Mouse (Mus musculus) G1E (cell line): Measurements from ENCODE around the gene Tesmin. TPM values are rescaled to one million over a fixed set of nuclear protein-coding genes. Genes with fewer than 3 reads are reported as not detected.

Experiments used
- ATAC-seq: 2 replicates; pipeline ENCODE4 v1.8.0; 2016; ENCODE audit warnings: mild to moderate bottlenecking; ENCODE audit not compliant: insufficient number of reproducible peaks, poor library complexity, low FRiP score, severe bottlenecking; ENCODE audit errors: extremely low read depth
- DNase-seq: peaks from one replicate; pipeline ENCODE4 v3.0.0; 2012; ENCODE audit warnings: low spot score
- H3K27me3 ChIP-seq: 2 replicates; pipeline ENCODE4 v1.6.1; 2012; ENCODE audit warnings: mild to moderate bottlenecking, low read length, inconsistent platforms; ENCODE audit not compliant: insufficient read depth
- H3K36me3 ChIP-seq: replicated peaks from 2 replicates; pipeline ENCODE3; 2012; ENCODE audit warnings: mild to moderate bottlenecking, inconsistent platforms
- H3K4me1 ChIP-seq: 2 replicates; pipeline ENCODE4 v1.6.1; 2012; ENCODE audit warnings: low read depth, low read length, inconsistent platforms, mixed read lengths; ENCODE audit not compliant: insufficient read depth
- H3K4me3 ChIP-seq: 2 replicates; pipeline ENCODE4 v1.5.1; 2012; ENCODE audit warnings: low read depth, mild to moderate bottlenecking, inconsistent platforms, low read length, moderate library complexity, mixed read lengths
- H3K9me3 ChIP-seq: replicated peaks from 2 replicates; pipeline ENCODE4 v1.6.1; 2012; ENCODE audit warnings: inconsistent platforms
- CTCF ChIP-seq: IDR thresholded peaks from 2 replicates; pipeline ENCODE4 v1.5.1; 2012; ENCODE audit warnings: low read depth, low read length, inconsistent platforms, mixed read lengths
- GATA1 ChIP-seq: IDR thresholded peaks from 2 replicates; pipeline ENCODE4 v1.6.1; 2012; ENCODE audit warnings: borderline replicate concordance, low read length, inconsistent platforms, mixed read lengths
- GATA2 ChIP-seq: IDR thresholded peaks from 2 replicates; pipeline ENCODE4 v1.6.1; 2012; ENCODE audit warnings: low read depth, low read length, inconsistent platforms, borderline replicate concordance
- POLR2AphosphoS5 ChIP-seq: IDR thresholded peaks from 2 replicates; pipeline ENCODE4 v1.6.1; 2012; ENCODE audit warnings: low read depth, low read length, inconsistent platforms; ENCODE audit not compliant: insufficient replicate concordance
- TAL1 ChIP-seq: conservative IDR thresholded peaks from 2 replicates; pipeline ENCODE4 v1.6.1; 2012; ENCODE audit warnings: low read depth, low read length, inconsistent platforms, mixed read lengths
- polyA plus RNA-seq: library from polyadenylated mRNA; stranded (reverse); fragments of >175 nt; gene quantifications from 2 replicates; pipeline ENCODE4 v1.2.3, GENCODE M21; 2012
- total RNA-seq, 2 experiments: library from RNA; stranded (forward) in 1 of 2; stranded (reverse) in 1 of 2; fragments of 200-1000 nt in 1 of 2; fragments of >200 nt in 1 of 2; fragmentation: Nextera tagmentation in 1 of 2; gene quantifications; 2 replicates each; pipeline ENCODE4 v1.2.3; 2014 to 2017

Gene Tesmin
- total and polyA plus RNA-seq, 3 experiments: 0.17 to 0.33 TPM; not detected in 1

DNA sequence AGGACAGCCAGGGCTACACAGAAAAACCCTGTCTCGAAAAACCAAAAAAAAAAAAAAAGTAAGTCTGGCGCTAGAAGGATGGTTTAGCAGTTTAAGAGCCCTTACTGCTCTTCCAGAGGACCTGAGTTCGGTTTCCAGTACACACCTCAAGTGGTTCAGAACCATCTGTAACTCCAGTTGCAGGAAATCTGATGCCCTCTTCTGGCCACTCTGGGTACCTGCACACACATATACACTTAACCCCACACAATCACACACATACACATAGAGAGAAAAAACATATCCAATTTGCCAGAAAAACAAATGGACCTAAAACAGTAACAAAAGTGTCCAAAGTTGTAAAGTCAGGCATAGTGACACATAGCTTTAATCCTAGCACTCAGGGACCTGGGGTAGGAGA lies 23.6 kb upstream of the Tesmin start:
- no peak for DNase-seq
- Histone ChIP-seq H3K4me3 (no peak overlapping the region), H3K4me1 (peaks cover 11% of the 10 kb centered on the region), H3K27me3 (no peaks in the 10 kb centered on the region), H3K36me3 (peaks cover 95% of the 10 kb centered on the region), H3K9me3 (no peaks in the 10 kb centered on the region)
- no peak for ATAC-seq
- TF ChIP-seq POLR2AphosphoS5 (no peak), TAL1 (no peak), GATA1 (no peak), CTCF (no peak), GATA2 (no peak)

DNA sequence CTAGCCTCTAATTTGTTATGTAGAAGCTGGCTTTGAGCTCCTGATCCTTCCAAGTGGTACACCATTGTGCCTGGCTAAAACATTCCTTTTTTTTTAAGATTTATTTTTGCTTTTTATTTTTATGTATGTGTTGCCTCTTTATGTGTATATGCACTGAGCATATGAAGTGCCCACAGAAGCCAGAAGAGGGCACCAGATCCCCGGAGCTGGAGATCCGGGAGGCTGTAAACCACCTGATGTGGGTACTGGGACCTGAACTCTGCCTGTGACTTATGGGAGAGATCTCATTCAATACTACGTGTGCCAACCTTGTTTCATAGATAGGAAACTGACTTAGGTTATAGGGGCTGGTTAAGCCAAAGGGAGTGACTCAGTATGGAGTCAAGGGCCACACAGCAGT lies 20.4 kb upstream of the Tesmin start:
- DNase-seq: no peak
- H3K36me3 ChIP-seq: peaks cover 93% of the 10 kb centered on the region
- no peak for ATAC-seq
- no peaks in the 10 kb centered on the region for H3K4me1 ChIP-seq
- no peaks in the 10 kb centered on the region for H3K27me3 ChIP-seq
- no peaks in the 10 kb centered on the region for H3K9me3 ChIP-seq
- H3K4me3 ChIP-seq: no peak overlapping the region
- TF ChIP-seq CTCF: no peak
- no peak for TF ChIP-seq GATA2
- no peak for TF ChIP-seq GATA1
- no peak for TF ChIP-seq TAL1
- TF ChIP-seq POLR2AphosphoS5: no peak

DNA sequence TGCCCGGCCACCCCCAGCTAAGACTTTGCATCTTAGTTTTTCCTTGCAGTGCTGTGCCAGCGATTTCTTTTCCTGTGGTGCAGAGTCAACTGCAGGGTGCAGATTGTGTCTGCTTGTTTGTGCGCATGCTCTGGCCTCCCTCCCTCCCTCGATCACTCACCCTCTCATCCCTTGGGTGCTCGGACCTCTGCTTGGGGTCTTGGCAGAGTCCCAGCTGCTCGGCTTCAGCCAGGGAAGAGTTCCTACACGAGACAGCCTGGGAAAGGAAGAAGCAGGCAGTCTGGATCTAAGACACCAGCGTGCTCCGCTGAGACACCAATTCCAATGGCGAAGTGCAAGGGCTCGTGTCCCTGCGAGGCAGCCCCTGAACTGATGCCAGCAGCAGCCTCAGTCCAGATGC lies 15.3 kb upstream of the Tesmin start:
- no peak for ATAC-seq
- DNase-seq: no peak
- H3K4me1 ChIP-seq: peaks cover 9% of the 10 kb centered on the region
- H3K9me3 ChIP-seq: no peaks in the 10 kb centered on the region
- no peak for TF ChIP-seq GATA2
- no peak for TF ChIP-seq CTCF
- no peak for TF ChIP-seq GATA1
- TF ChIP-seq TAL1: no peak
- TF ChIP-seq POLR2AphosphoS5: no peak
- H3K4me3 ChIP-seq: no peak overlapping the region
- peaks cover 94% of the 10 kb centered on the region for H3K36me3 ChIP-seq
- no peaks in the 10 kb centered on the region for H3K27me3 ChIP-seq

DNA sequence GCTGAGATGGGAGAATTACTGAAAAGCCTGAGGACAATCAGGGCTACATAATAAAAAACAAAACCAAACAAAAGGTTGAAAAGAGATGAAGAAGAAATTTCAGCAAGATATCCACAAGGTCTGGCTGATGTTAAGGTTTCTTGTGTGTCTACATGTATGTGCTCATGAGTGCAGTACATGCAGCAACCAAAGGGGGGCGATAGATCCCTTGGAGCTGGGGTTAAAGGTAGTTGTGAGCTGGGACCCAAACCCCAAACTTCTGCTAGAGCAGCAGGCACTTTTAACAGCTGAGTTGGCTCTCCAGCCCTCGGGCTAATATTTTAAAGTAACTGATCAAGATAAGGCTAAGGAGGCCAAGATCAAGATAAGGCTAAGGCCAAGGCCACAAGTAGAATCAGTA lies 14.6 kb upstream of the Tesmin start:
- no peak for DNase-seq
- H3K27me3 ChIP-seq: no peaks in the 10 kb centered on the region
- no peak overlapping the region for H3K4me3 ChIP-seq
- peaks cover 94% of the 10 kb centered on the region for H3K36me3 ChIP-seq
- no peak for ATAC-seq
- peaks cover 9% of the 10 kb centered on the region for H3K4me1 ChIP-seq
- no peak for TF ChIP-seq GATA1
- TF ChIP-seq CTCF: no peak
- TF ChIP-seq GATA2: no peak
- no peak for TF ChIP-seq POLR2AphosphoS5
- TF ChIP-seq TAL1: no peak
- no peaks in the 10 kb centered on the region for H3K9me3 ChIP-seq

DNA sequence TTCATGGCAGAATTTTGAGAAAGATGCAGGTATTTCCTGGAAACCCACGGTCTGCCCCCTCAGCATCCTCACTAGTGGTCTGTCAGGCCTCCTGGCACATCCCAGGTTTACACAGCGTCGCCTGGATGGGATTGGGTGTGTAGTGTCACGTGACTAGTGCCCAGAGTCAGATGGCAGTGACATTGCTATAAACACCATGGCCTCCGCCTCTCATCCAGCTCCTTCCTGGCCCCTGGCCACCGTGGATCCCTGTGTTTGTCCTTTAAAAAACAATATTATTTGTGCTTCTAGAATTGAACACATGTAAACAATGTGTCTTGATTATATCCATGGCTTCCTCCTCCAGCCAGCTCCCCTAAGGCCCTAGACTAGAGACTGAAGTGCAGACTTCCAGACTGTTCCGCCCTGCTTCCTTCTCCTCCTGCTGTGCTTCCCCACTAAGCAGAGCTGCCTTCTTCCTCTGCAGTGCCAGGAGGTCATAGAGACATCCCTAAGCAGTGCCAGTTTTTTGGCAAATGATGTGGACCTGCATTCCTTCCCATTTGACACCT lies 12.6 kb upstream of the Tesmin start:
- peaks cover 94% of the 10 kb centered on the region for H3K36me3 ChIP-seq
- ATAC-seq: no peak

DNA sequence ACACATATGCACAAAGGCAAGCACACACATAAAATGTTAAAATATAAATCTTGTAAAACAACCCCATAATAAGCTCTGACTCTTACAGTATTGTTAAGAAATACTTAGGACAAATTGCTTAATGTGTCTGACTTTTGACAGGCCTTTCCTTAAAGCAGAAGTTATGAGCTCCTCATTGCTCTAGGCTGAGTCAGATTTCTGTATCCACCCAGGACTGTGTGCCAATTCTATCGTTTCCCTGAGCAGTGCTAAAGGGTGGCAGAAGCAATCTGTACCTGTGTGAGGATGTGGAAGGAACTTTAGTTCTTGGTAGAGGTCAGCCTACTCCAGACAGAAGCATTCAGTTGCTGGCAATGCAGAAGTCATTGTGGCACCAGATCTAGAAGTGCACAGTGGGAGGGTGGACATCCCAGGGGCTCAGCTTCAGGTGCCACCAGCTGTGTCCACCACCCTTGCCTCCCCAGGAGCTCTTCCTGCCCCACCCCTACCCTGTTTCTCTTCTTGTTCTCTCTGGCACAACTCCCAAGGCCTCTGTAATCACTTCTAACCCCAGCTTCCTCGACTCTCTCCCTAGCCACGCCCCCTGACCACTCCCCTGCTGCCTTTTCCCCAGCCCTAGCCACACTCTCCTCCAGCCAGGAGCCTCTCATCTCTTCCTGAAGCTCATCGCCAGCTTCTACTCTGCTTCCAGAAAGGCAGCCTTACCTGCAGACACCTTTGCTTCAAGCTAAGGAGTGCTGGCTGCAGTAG lies 11.5 kb upstream of the Tesmin start:
- Histone ChIP-seq H3K4me1 (peaks cover 9% of the 10 kb centered on the region), H3K36me3 (peaks cover 93% of the 10 kb centered on the region), H3K27me3 (no peaks in the 10 kb centered on the region), H3K4me3 (no peak overlapping the region), H3K9me3 (no peaks in the 10 kb centered on the region)
- ATAC-seq (no peak), DNase-seq (no peak)
- TF ChIP-seq POLR2AphosphoS5 (no peak), GATA2 (no peak), TAL1 (no peak), GATA1 (no peak), CTCF (no peak)

More for the DNA sequence above, 12.6 kb upstream of the Tesmin start:
- Histone ChIP-seq H3K9me3 (no peaks in the 10 kb centered on the region), H3K27me3 (no peaks in the 10 kb centered on the region), H3K4me1 (peaks cover 9% of the 10 kb centered on the region), H3K4me3 (no peak overlapping the region)
- no peak for DNase-seq
- TF ChIP-seq GATA2 (no peak), TAL1 (no peak), GATA1 (no peak), CTCF (no peak), POLR2AphosphoS5 (no peak)

DNA sequence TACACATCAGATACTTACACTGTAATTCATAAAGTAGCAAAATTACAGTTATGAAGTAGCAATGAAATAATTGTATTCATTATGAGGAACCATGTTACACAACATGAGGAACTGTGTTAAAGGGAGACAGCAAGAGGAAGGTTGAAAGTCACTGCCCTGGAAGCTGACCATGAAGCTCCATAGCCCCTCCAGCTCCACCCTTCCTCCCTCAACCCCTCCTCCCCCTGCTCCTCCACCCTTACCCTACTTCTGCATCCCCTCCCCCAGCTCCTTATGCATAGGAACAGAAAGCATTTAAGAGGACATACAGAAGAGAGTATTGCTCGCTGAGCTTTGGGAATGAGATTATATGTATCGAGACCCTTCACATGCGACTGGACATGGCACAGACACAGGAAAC lies 10.0 kb upstream of the Tesmin start:
- Histone ChIP-seq H3K9me3 (no peaks in the 10 kb centered on the region), H3K4me1 (peaks cover 9% of the 10 kb centered on the region), H3K27me3 (no peaks in the 10 kb centered on the region), H3K36me3 (peaks cover 90% of the 10 kb centered on the region), H3K4me3 (no peak overlapping the region)
- TF ChIP-seq CTCF (no peak), GATA2 (no peak), GATA1 (no peak), TAL1 (no peak), POLR2AphosphoS5 (no peak)
- ATAC-seq (no peak), DNase-seq (no peak)
